Mouse (Mus musculus): ENCODE measurements at regions not wholly inside any gene's neighbourhood (a gene's known extent, or its start where the extent isn't known, plus 50 kb on each side); places are given as distances from the start of the nearest gene placed in this dataset.

GRCm38 (mm10) chr2:138820489-138820888, 564.1 kb downstream of the Btbd3 start:
- no peak for DNase-seq (ENCODE audit: extremely low read depth, low read depth)

- DNase-seq (ENCODE audit: extremely low read depth, low read depth): no peak
Observed at GRCm38 (mm10) chr2:138824873-138825272, 568.5 kb downstream of the Btbd3 start.

GRCm38 (mm10) chr2:138827813-138828570, 571.6 kb downstream of the Btbd3 start:
- DNase-seq (ENCODE audit: extremely low read depth, low read depth): no peak

GRCm38 (mm10) chr2:138838846-138839245, 582.5 kb downstream of the Btbd3 start:
- no peak for DNase-seq (ENCODE audit: extremely low read depth, low read depth)

- no peak for DNase-seq (ENCODE audit: extremely low read depth, low read depth)
Observed at GRCm38 (mm10) chr2:138859121-138859520, 602.8 kb downstream of the Btbd3 start.

GRCm38 (mm10) chr2:138896563-138896962, 597.1 kb upstream of the Sptlc3 start:
- no peak for DNase-seq (ENCODE audit: extremely low read depth, low read depth)

- DNase-seq (ENCODE audit: extremely low read depth, low read depth): no peak
Observed at GRCm38 (mm10) chr2:138897101-138897500, 596.6 kb upstream of the Sptlc3 start.

GRCm38 (mm10) chr2:138937165-138937564, 556.5 kb upstream of the Sptlc3 start:
- DNase-seq (ENCODE audit: extremely low read depth, low read depth): no peak

- DNase-seq (ENCODE audit: extremely low read depth, low read depth): no peak
Observed at GRCm38 (mm10) chr2:138939367-138939766, 554.3 kb upstream of the Sptlc3 start.

- DNase-seq (ENCODE audit: extremely low read depth, low read depth): no peak
Observed at GRCm38 (mm10) chr2:138966110-138966790, 527.5 kb upstream of the Sptlc3 start.

- no peak for DNase-seq (ENCODE audit: extremely low read depth, low read depth)
Observed at GRCm38 (mm10) chr2:138974548-138974947, 519.2 kb upstream of the Sptlc3 start.

GRCm38 (mm10) chr2:138990031-138990430, 503.7 kb upstream of the Sptlc3 start:
- no peak for DNase-seq (ENCODE audit: extremely low read depth, low read depth)

- no peak for DNase-seq (ENCODE audit: extremely low read depth, low read depth)
Observed at GRCm38 (mm10) chr2:139032105-139032812, 461.5 kb upstream of the Sptlc3 start.

- DNase-seq (ENCODE audit: extremely low read depth, low read depth): no peak
Observed at GRCm38 (mm10) chr2:139034800-139035199, 458.9 kb upstream of the Sptlc3 start.

GRCm38 (mm10) chr2:139041671-139042273, 451.9 kb upstream of the Sptlc3 start:
- no peak for DNase-seq (ENCODE audit: extremely low read depth, low read depth)

- no peak for DNase-seq (ENCODE audit: extremely low read depth, low read depth)
Observed at GRCm38 (mm10) chr2:139044684-139045083, 449.0 kb upstream of the Sptlc3 start.

GRCm38 (mm10) chr2:139055249-139055648, 438.5 kb upstream of the Sptlc3 start:
- DNase-seq (ENCODE audit: extremely low read depth, low read depth): no peak

- DNase-seq (ENCODE audit: extremely low read depth, low read depth): no peak
Observed at GRCm38 (mm10) chr2:139069276-139069961, 424.3 kb upstream of the Sptlc3 start.

GRCm38 (mm10) chr2:139071690-139072089, 422.0 kb upstream of the Sptlc3 start:
- DNase-seq (ENCODE audit: extremely low read depth, low read depth): no peak

GRCm38 (mm10) chr2:139093487-139094066, 400.1 kb upstream of the Sptlc3 start:
- no peak for DNase-seq (ENCODE audit: extremely low read depth, low read depth)

GRCm38 (mm10) chr2:139111669-139112068, 382.0 kb upstream of the Sptlc3 start:
- no peak for DNase-seq (ENCODE audit: extremely low read depth, low read depth)

All from MEL-GATA-1-ER (cell line).